Mouse (Mus musculus) liver, embryonic 14 days (tissue): ENCODE results near the gene Cap2. TPM values are rescaled to one million over a fixed set of nuclear protein-coding genes. Genes with fewer than 3 reads are reported as not detected.

Source experiments
- polyA plus RNA-seq: library from polyadenylated mRNA; depleted of rRNA; stranded (reverse); fragments of >200 nt; gene quantifications from 2 replicates; pipeline ENCODE4 v1.2.3, GENCODE M21; 2012; rRNA removed

The Cap2 gene
- polyA plus RNA-seq, result 0.69 and 1.2 TPM in 2 replicates

DNA sequence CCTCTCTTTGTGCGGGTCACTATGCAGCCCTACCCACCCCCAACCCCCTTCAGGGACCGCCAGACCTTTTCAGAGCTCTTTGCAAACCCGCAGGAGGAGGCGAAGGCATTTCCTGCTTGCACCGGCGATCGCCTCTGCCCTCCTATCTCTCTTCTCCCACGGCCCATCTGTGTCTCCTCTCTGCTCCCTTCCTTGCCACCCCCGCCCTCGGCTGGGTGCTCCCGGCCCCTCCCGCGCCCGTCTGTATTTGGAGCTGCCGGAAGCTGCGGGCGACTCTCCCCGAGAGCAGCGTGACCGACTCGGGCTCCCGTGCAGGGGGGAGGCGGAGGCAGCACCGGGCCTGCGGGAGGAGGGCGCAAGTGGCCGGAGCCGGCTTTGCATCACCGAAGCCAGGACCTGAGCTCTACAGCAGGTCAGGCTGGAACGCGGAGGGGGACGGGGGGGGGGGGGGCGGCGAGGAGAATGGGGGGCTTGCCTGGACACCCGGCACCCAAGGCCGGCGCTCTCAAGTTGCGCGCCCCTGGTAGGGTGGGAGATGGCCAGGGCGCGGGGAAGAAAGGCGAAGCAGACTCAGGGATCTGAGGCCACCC lies at the start of gene Cap2:
Gene Cap2 (plus strand): TSS at position 49 of the 590 bp plus-strand sequence.

DNA sequence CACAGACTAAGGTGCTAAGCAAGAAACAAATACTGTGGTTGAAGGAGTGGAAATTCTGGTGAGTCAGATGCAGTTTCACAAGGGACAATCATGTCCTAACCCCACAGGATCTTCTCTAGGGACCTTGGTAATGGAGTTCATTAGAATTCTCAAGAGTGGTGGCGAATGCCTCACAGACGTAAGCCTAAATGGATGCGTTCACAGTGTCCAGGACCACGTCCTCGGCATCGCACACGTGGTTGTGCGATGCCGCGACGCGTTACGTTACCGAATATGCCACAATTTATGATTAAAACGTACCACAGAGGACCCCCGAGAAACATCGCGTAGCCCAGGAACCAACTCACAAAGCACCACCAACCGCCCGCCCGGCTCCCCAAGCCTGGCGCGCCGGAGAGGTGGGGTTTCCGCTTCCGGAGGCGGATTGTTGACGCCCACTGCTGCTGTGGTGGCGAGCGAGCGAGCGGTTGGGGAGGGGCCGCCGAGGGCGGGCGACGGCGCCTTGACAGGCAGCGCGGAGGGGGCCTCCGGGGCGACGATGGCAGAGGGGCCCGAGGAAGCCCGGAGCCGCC lies 167.5 kb downstream of the Cap2 start, which contains the start of gene Fam8a1:
Gene Fam8a1 (plus strand): TSS at position 475 of the 572 bp plus-strand sequence.

Other genes starting within 250 kb of the Cap2 start
- not detected in 2 replicates for gene Stmnd1, start 228.1 kb upstream of the Cap2 start, polyA plus RNA-seq
- gene Rbm24, start 83.4 kb upstream of the Cap2 start, polyA plus RNA-seq, result 0.02 and 0.45 TPM in 2 replicates
- 7.3 and 7.9 TPM in 2 replicates for gene Fam8a1, start 167.7 kb downstream of the Cap2 start, polyA plus RNA-seq
- gene Nup153, start 226.1 kb downstream of the Cap2 start, polyA plus RNA-seq, result 35.5 and 39.6 TPM in 2 replicates